Mouse (Mus musculus): ENCODE measurements around the gene Ehbp1. TPM values are rescaled to one million over a fixed set of nuclear protein-coding genes. Genes with fewer than 3 reads are reported as not detected.

Gene Ehbp1
- polyA plus RNA-seq, 1 experiment: 3.8 TPM

DNA sequence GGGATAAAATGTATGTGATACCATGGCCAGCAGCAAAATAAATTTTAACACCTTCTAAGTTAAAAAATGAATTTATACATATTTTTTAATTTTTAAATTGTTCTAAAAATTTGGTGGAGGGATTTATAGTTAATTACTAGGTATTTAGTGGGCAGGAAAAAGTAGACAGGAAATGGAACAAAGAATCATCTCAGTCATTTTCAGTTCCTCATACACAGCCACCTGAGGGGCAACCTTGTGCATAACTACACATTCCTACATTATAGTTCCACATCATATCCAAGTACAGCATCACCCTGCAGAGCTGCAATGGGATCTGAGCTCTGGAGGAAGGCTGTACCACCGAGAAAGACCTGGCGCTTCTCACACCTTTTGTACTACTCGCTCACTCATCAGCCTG is 373.2 kb downstream of the Ehbp1 start:
- Histone ChIP-seq H3K4me3 (ENCODE audit: insufficient read depth, low read depth, low read length) (no peak overlapping the region), H3K27ac (replicated peaks; ENCODE audit: low read depth, low read length) (no peak overlapping the region), H3K4me1 (ENCODE audit: control insufficient read depth, insufficient read depth, insufficient read length, low read length) (no peaks in the 10 kb centered on the region)

Other genes starting within 250 kb of the Ehbp1 start
- 2.4 and 2.9 TPM in 2 replicates for gene Tmem17, start 169.8 kb upstream of the Ehbp1 start, polyA plus RNA-seq (2012; ENCODE audit: insufficient read depth, insufficient read length, missing spikeins)